Mouse (Mus musculus) myocyte (in vitro differentiated cells): ENCODE measurements around the gene Large2. TPM values are rescaled to one million over a fixed set of nuclear protein-coding genes. Genes with fewer than 3 reads are reported as not detected.

Experiments used
- H3K27me3 ChIP-seq: one replicate; pipeline ENCODE4 v1.6.1; 2011; ENCODE audit not compliant: control insufficient read depth, insufficient read depth, insufficient read length
- H3K36me3 ChIP-seq: one replicate; pipeline ENCODE4 v1.6.1; 2011; ENCODE audit not compliant: control insufficient read depth, insufficient read depth
- H3K4me2 ChIP-seq: one replicate; pipeline ENCODE4 v1.6.1; 2011; ENCODE audit warnings: low read depth, control low read depth
- H3K4me3 ChIP-seq: one replicate; pipeline ENCODE4 v1.5.1; 2011; ENCODE audit warnings: mild to moderate bottlenecking, control low read depth, moderate library complexity
- H3K79me2 ChIP-seq: one replicate; pipeline ENCODE4 v1.6.1; 2011; ENCODE audit not compliant: control insufficient read depth, insufficient read depth
- H3ac ChIP-seq: one replicate; pipeline ENCODE4 v1.6.1; 2011; ENCODE audit not compliant: control insufficient read depth, insufficient read length
- CEBPB ChIP-seq: IDR thresholded peaks from 2 replicates; pipeline ENCODE4 v1.6.1; 2011; ENCODE audit warnings: mild to moderate bottlenecking, moderate library complexity; ENCODE audit not compliant: poor library complexity, insufficient read depth, severe bottlenecking
- E2F4 ChIP-seq: IDR thresholded peaks from one replicate; pipeline ENCODE4 v1.6.1; 2011; ENCODE audit warnings: mild to moderate bottlenecking, control low read depth, moderate library complexity; ENCODE audit not compliant: insufficient read depth
- MAX ChIP-seq: IDR thresholded peaks from one replicate; pipeline ENCODE4 v1.6.1; 2011; ENCODE audit warnings: low read depth, mild to moderate bottlenecking, control low read depth
- MYOD1 ChIP-seq, 3 experiments: IDR thresholded peaks; one replicate each; pipeline ENCODE4 v1.6.1; 2011; ENCODE audit warnings: control low read depth in 2 of 3, low read depth in 2 of 3, mild to moderate bottlenecking in 2 of 3, moderate library complexity in 1 of 3; ENCODE audit not compliant: insufficient read length in 2 of 3, control insufficient read depth in 1 of 3
- MYOG ChIP-seq, 3 experiments: IDR thresholded peaks; one replicate each; pipeline ENCODE4 v1.6.1; 2011; ENCODE audit warnings: control low read depth in 2 of 3, low read depth in 2 of 3, mild to moderate bottlenecking in 2 of 3; ENCODE audit not compliant: insufficient read length in 2 of 3, control insufficient read depth in 1 of 3, insufficient read depth in 1 of 3
- POLR2A ChIP-seq: IDR thresholded peaks from one replicate; pipeline ENCODE4 v1.6.1; 2011; ENCODE audit warnings: low read depth, mild to moderate bottlenecking, control low read depth, moderate library complexity; ENCODE audit not compliant: insufficient read length
- POLR2AphosphoS2 ChIP-seq: IDR thresholded peaks from one replicate; pipeline ENCODE4 v1.6.1; 2011; ENCODE audit warnings: low read depth, control low read depth; ENCODE audit not compliant: insufficient read length
- REST ChIP-seq: IDR thresholded peaks from one replicate; pipeline ENCODE4 v1.6.1; 2011; ENCODE audit warnings: mild to moderate bottlenecking, control low read depth, moderate library complexity; ENCODE audit not compliant: insufficient read depth, insufficient read length
- SRF ChIP-seq: IDR thresholded peaks from one replicate; pipeline ENCODE4 v1.6.1; 2011; ENCODE audit warnings: low read depth; ENCODE audit not compliant: control insufficient read depth, insufficient read length
- TCF12 ChIP-seq: IDR thresholded peaks from one replicate; pipeline ENCODE4 v1.6.1; 2011; ENCODE audit warnings: mild to moderate bottlenecking, control low read depth; ENCODE audit not compliant: poor library complexity, insufficient read depth, severe bottlenecking
- TCF3 ChIP-seq: IDR thresholded peaks from one replicate; pipeline ENCODE4 v1.6.1; 2011; ENCODE audit warnings: low read depth, control low read depth; ENCODE audit not compliant: insufficient read length
- USF1 ChIP-seq: IDR thresholded peaks from one replicate; pipeline ENCODE4 v1.6.1; 2011; ENCODE audit warnings: low read depth, mild to moderate bottlenecking, control low read depth, moderate library complexity
- polyA plus RNA-seq: library from polyadenylated mRNA; unstranded; fragments of >200 nt; fragmentation: generic; extraction: Trizol; gene quantifications from one replicate; pipeline ENCODE4 v1.2.1, GENCODE M21; 2012; ENCODE audit warnings: missing spikeins

Gene Large2
- 0.11 TPM for polyA plus RNA-seq

- Histone ChIP-seq H3K27me3 (peaks cover 6% of the 10 kb centered on the region), H3ac (peak within 1 kb of the TSS; percentile 34), H3K79me2 (peaks cover 10% of the 10 kb centered on the region), H3K36me3 (peaks cover 10% of the 10 kb centered on the region), H3K4me3 (peak within 1 kb of the TSS; percentile 79), H3K4me2 (peak within 1 kb of the TSS; percentile 91)
- no peak for TF ChIP-seq MAX
- TF ChIP-seq CEBPB, result no peak
- TF ChIP-seq REST, result no peak
- no peak for TF ChIP-seq TCF12
- no peak for TF ChIP-seq USF1
- TF ChIP-seq MYOD1 (IDR thresholded peaks at IDR 0.05; ENCODE audit: control insufficient read depth in 1 of 3, insufficient read length in 2 of 3, low read depth in 2 of 3), result no peak
- no peak for TF ChIP-seq E2F4
- TF ChIP-seq POLR2A, result no peak
- TF ChIP-seq SRF, result no peak
- no peak for TF ChIP-seq TCF3
- TF ChIP-seq MYOG (IDR thresholded peaks at IDR 0.05; ENCODE audit: control insufficient read depth in 1 of 3, insufficient read depth in 1 of 3, insufficient read length in 2 of 3, low read depth in 2 of 3), result no peak
Measured at GRCm38 (mm10) chr2:92374514-92374913, at the start of gene Large2, which contains the start of gene Pex16. Gene Large2, minus strand, starts transcription at chr2:92374869. Gene Pex16, plus strand, starts transcription at chr2:92374676.

GRCm38 (mm10) chr2:92423702-92424461 is 49.2 kb upstream of the Large2 start:
- Histone ChIP-seq H3K4me3 (no peak overlapping the region), H3K36me3 (peaks cover 30% of the 10 kb centered on the region), H3K4me2 (no peak overlapping the region)

GRCm38 (mm10) chr2:92423156-92423555 is 48.5 kb upstream of the Large2 start:
- H3K79me2 ChIP-seq, result no peaks in the 10 kb centered on the region
- no peak overlapping the region for H3K4me3 ChIP-seq
- peaks cover 35% of the 10 kb centered on the region for H3K36me3 ChIP-seq

More at GRCm38 (mm10) chr2:92423702-92424461, 49.2 kb upstream of the Large2 start:
- peaks cover 6% of the 10 kb centered on the region for H3K79me2 ChIP-seq
- H3K27me3 ChIP-seq, result no peaks in the 10 kb centered on the region
- H3ac ChIP-seq, result no peak overlapping the region
- TF ChIP-seq POLR2AphosphoS2, result no peak
- peak in 1 of 3 experiments; percentile 67 for TF ChIP-seq MYOG (IDR thresholded peaks at IDR 0.05; ENCODE audit: control insufficient read depth in 1 of 3, insufficient read depth in 1 of 3, insufficient read length in 2 of 3, low read depth in 2 of 3)

GRCm38 (mm10) chr2:92422388-92423135 is 47.9 kb upstream of the Large2 start:
- H3K27me3 ChIP-seq, result no peaks in the 10 kb centered on the region
- TF ChIP-seq MYOD1 (IDR thresholded peaks at IDR 0.05; ENCODE audit: control insufficient read depth in 1 of 3, insufficient read length in 2 of 3, low read depth in 2 of 3), result no peak
- TF ChIP-seq E2F4, result no peak
- no peak for TF ChIP-seq SRF
- no peak for TF ChIP-seq USF1
- no peak for TF ChIP-seq MYOG (IDR thresholded peaks at IDR 0.05; ENCODE audit: control insufficient read depth in 1 of 3, insufficient read depth in 1 of 3, insufficient read length in 2 of 3, low read depth in 2 of 3)
- no peak for TF ChIP-seq MAX
- no peak for TF ChIP-seq CEBPB
- no peak for TF ChIP-seq TCF3
- TF ChIP-seq POLR2A, result no peak
- no peak for TF ChIP-seq REST
- no peak for TF ChIP-seq TCF12
- no peaks in the 10 kb centered on the region for H3K79me2 ChIP-seq
- peaks cover 35% of the 10 kb centered on the region for H3K36me3 ChIP-seq
- H3K4me3 ChIP-seq, result no peak overlapping the region
- H3K4me2 ChIP-seq, result no peak overlapping the region
- H3ac ChIP-seq, result no peak overlapping the region

More at GRCm38 (mm10) chr2:92423156-92423555, 48.5 kb upstream of the Large2 start:
- TF ChIP-seq MYOD1 (IDR thresholded peaks at IDR 0.05; ENCODE audit: control insufficient read depth in 1 of 3, insufficient read length in 2 of 3, low read depth in 2 of 3) (no peak), REST (no peak), TCF3 (no peak), POLR2AphosphoS2 (no peak), MAX (no peak), MYOG (IDR thresholded peaks at IDR 0.05; ENCODE audit: control insufficient read depth in 1 of 3, insufficient read depth in 1 of 3, insufficient read length in 2 of 3, low read depth in 2 of 3) (no peak), USF1 (no peak), CEBPB (no peak)
- Histone ChIP-seq H3ac (no peak overlapping the region), H3K27me3 (no peaks in the 10 kb centered on the region), H3K4me2 (no peak overlapping the region)
